Mouse (Mus musculus) heart, embryonic 11.5 days (tissue): Measurements from ENCODE around the gene Fam219a. TPM values are rescaled to one million over a fixed set of nuclear protein-coding genes. Genes with fewer than 3 reads are reported as not detected.

ENCODE experiments used
- ATAC-seq: fragments of 200-750 bp; cut with Nextera tagmentation; replicated peaks from 2 replicates; pipeline ENCODE4 v1.8.0; 2017; ENCODE audit warnings: moderate library complexity; ENCODE audit not compliant: insufficient number of reproducible peaks, low FRiP score, low TSS enrichment
- H3K27ac ChIP-seq: fragments of 300-500 bp; sonication (generic); 2 replicates; pipeline ENCODE4 v1.5.1; 2014; ENCODE audit warnings: mild to moderate bottlenecking, low read depth, low read length
- H3K27me3 ChIP-seq: fragments of 300-500 bp; sonication (generic); 2 replicates; pipeline ENCODE4 v1.6.1; 2014; ENCODE audit warnings: mild to moderate bottlenecking, low read length, mixed read lengths; ENCODE audit not compliant: control insufficient read depth, insufficient read depth
- H3K36me3 ChIP-seq: fragments of 300-500 bp; sonication (generic); 2 replicates; pipeline ENCODE4 v1.6.1; 2014; ENCODE audit warnings: mild to moderate bottlenecking, low read length, moderate library complexity, mixed read lengths; ENCODE audit not compliant: control insufficient read depth, insufficient read depth
- H3K4me1 ChIP-seq: fragments of 300-500 bp; sonication (generic); 2 replicates; pipeline ENCODE4 v1.6.1; 2014; ENCODE audit warnings: low read length; ENCODE audit not compliant: control insufficient read depth, insufficient read depth
- H3K4me2 ChIP-seq: fragments of 300-500 bp; sonication (generic); 2 replicates; pipeline ENCODE4 v1.6.1; 2014; ENCODE audit warnings: mild to moderate bottlenecking, moderate library complexity
- H3K4me3 ChIP-seq: fragments of 300-500 bp; sonication (generic); 2 replicates; pipeline ENCODE4 v1.5.1; 2014; ENCODE audit warnings: low read depth, low read length
- H3K9ac ChIP-seq: fragments of 300-500 bp; sonication (generic); 2 replicates; pipeline ENCODE4 v1.6.1; 2014; ENCODE audit warnings: mild to moderate bottlenecking, low read depth, low read length, moderate library complexity
- H3K9me3 ChIP-seq: fragments of 300-500 bp; sonication (generic); replicated peaks from 2 replicates; pipeline ENCODE4 v1.6.1; 2016; ENCODE audit warnings: low read length; ENCODE audit not compliant: control insufficient read depth
- WGBS: fragments of 180-500 bp; shearing (Covaris S2); extraction: QIAGEN DNeasy Blood & Tissue Kit; methylation state at CpG from one replicate; pipeline ENCODE4 v1.1.7; 2014; ENCODE audit not compliant: insufficient replicate concordance; 5-methylcytosine and 5-hydroxymethylcytosine counted together
- polyA plus RNA-seq: library from polyadenylated mRNA; unstranded; fragments of >200 nt; fragmentation: Nextera tagmentation; extraction: Ambion mirVana; gene quantifications from 2 replicates; pipeline ENCODE4 v1.2.1, GENCODE M21; 2014

The Fam219a gene
- polyA plus RNA-seq, 1 experiment from 2014 or later = 1.8 TPM

GRCm38 (mm10) chr4:41492951-41493350 is 76.4 kb downstream of the Fam219a start:
- H3K4me3 ChIP-seq = no peak overlapping the region
- no peaks in the 10 kb centered on the region for H3K36me3 ChIP-seq
- WGBS = 76% methylated on average over 7 of the region's 7 CpGs
- H3K9me3 ChIP-seq = no peaks in the 10 kb centered on the region
- no peak for ATAC-seq
- H3K9ac ChIP-seq = no peak overlapping the region
- H3K27ac ChIP-seq = no peak overlapping the region
- peaks cover 4% of the 10 kb centered on the region; the same call in 1 of the 2 replicates for H3K4me1 ChIP-seq
- H3K27me3 ChIP-seq = peaks cover 31% of the 10 kb centered on the region
- no peak overlapping the region for H3K4me2 ChIP-seq

- Histone ChIP-seq H3K4me3 (no peak overlapping the region), H3K9me3 (no peaks in the 10 kb centered on the region), H3K36me3 (peaks cover 2% of the 10 kb centered on the region; the same call in 1 of the 2 replicates), H3K4me1 (no peaks in the 10 kb centered on the region), H3K27me3 (no peaks in the 10 kb centered on the region), H3K9ac (no peak overlapping the region), H3K4me2 (no peak overlapping the region), H3K27ac (no peak overlapping the region)
- WGBS = 55% methylated on average over 6 of the region's 6 CpGs
- no peak for ATAC-seq
These were observed 87.7 kb downstream of the Fam219a start for GRCm38 (mm10) chr4:41481601-41482017.

- Histone ChIP-seq H3K9me3 (no peaks in the 10 kb centered on the region), H3K9ac (no peak overlapping the region), H3K4me1 (no peaks in the 10 kb centered on the region), H3K27ac (no peak overlapping the region), H3K27me3 (no peaks in the 10 kb centered on the region), H3K36me3 (peaks cover 2% of the 10 kb centered on the region; the same call in 1 of the 2 replicates), H3K4me3 (no peak overlapping the region), H3K4me2 (no peak overlapping the region)
- 80% methylated on average over 8 of the region's 8 CpGs for WGBS
- ATAC-seq = no peak
These were observed 89.1 kb downstream of the Fam219a start for GRCm38 (mm10) chr4:41480254-41480653.

- ATAC-seq = no peak
- Histone ChIP-seq H3K9ac (no peak overlapping the region), H3K27me3 (no peaks in the 10 kb centered on the region), H3K4me2 (no peak overlapping the region), H3K4me1 (no peaks in the 10 kb centered on the region), H3K9me3 (no peaks in the 10 kb centered on the region), H3K4me3 (no peak overlapping the region), H3K36me3 (peaks cover 2% of the 10 kb centered on the region; the same call in 1 of the 2 replicates), H3K27ac (no peak overlapping the region)
- WGBS = 69% methylated on average over 1 of the region's 1 CpGs
These were observed 89.9 kb downstream of the Fam219a start for GRCm38 (mm10) chr4:41479456-41479804.

- WGBS = 64% methylated on average over 4 of the region's 4 CpGs
- Histone ChIP-seq H3K4me3 (no peak overlapping the region), H3K9ac (no peak overlapping the region), H3K9me3 (no peaks in the 10 kb centered on the region), H3K36me3 (peaks cover 2% of the 10 kb centered on the region; the same call in 1 of the 2 replicates), H3K4me1 (no peaks in the 10 kb centered on the region), H3K4me2 (no peak overlapping the region), H3K27me3 (no peaks in the 10 kb centered on the region), H3K27ac (no peak overlapping the region)
- no peak for ATAC-seq
These were observed 90.4 kb downstream of the Fam219a start for GRCm38 (mm10) chr4:41478751-41479455.

- H3K27me3 ChIP-seq = no peaks in the 10 kb centered on the region
- H3K36me3 ChIP-seq = peaks cover 2% of the 10 kb centered on the region; the same call in 1 of the 2 replicates
- no peaks in the 10 kb centered on the region for H3K9me3 ChIP-seq
- H3K4me3 ChIP-seq = no peak overlapping the region
- ATAC-seq = no peak
- no peak overlapping the region for H3K4me2 ChIP-seq
- H3K4me1 ChIP-seq = no peaks in the 10 kb centered on the region
- no peak overlapping the region for H3K9ac ChIP-seq
- WGBS = 80% methylated on average over 9 of the region's 9 CpGs
- no peak overlapping the region for H3K27ac ChIP-seq
These were observed 91.6 kb downstream of the Fam219a start for GRCm38 (mm10) chr4:41477648-41478160.

- 87% methylated on average over 1 of the region's 1 CpGs for WGBS
- Histone ChIP-seq H3K9me3 (no peaks in the 10 kb centered on the region), H3K27me3 (no peaks in the 10 kb centered on the region), H3K4me2 (no peak overlapping the region), H3K4me1 (no peaks in the 10 kb centered on the region), H3K36me3 (no peaks in the 10 kb centered on the region), H3K9ac (no peak overlapping the region), H3K27ac (no peak overlapping the region), H3K4me3 (no peak overlapping the region)
- ATAC-seq = no peak
These were observed 98.0 kb downstream of the Fam219a start for GRCm38 (mm10) chr4:41471384-41471689.

GRCm38 (mm10) chr4:41470684-41471383 is 98.5 kb downstream of the Fam219a start:
- Histone ChIP-seq H3K27ac (no peak overlapping the region), H3K27me3 (no peaks in the 10 kb centered on the region), H3K9ac (no peak overlapping the region), H3K9me3 (no peaks in the 10 kb centered on the region), H3K4me1 (no peaks in the 10 kb centered on the region), H3K4me3 (no peak overlapping the region), H3K4me2 (no peak overlapping the region), H3K36me3 (no peaks in the 10 kb centered on the region)
- WGBS = 40% methylated on average over 5 of the region's 5 CpGs
- ATAC-seq = no peak
